Mouse (Mus musculus): ENCODE measurements around the gene Sox6.

The Sox6 gene

GRCm38 (mm10) chr7:115888561-115888960 lies 150.0 kb downstream of the Sox6 start:
- no peak for DNase-seq

- no peak for DNase-seq
Measured at GRCm38 (mm10) chr7:115888120-115888519, 150.5 kb downstream of the Sox6 start.

GRCm38 (mm10) chr7:115872903-115873302 lies 165.7 kb downstream of the Sox6 start:
- DNase-seq = no peak

- DNase-seq = no peak
Measured at GRCm38 (mm10) chr7:115868504-115868903, 170.1 kb downstream of the Sox6 start.

GRCm38 (mm10) chr7:115867518-115868270 lies 170.9 kb downstream of the Sox6 start:
- peak in 1 of 2 experiments; percentile 4 for DNase-seq

- DNase-seq = no peak
Measured at GRCm38 (mm10) chr7:115866698-115867500, 171.7 kb downstream of the Sox6 start.

- no peak for DNase-seq
Measured at GRCm38 (mm10) chr7:115865979-115866697, 172.5 kb downstream of the Sox6 start.

- peak in 1 of 2 experiments; percentile 14 for DNase-seq
Measured at GRCm38 (mm10) chr7:115865231-115865630, 173.4 kb downstream of the Sox6 start.

GRCm38 (mm10) chr7:115864411-115864810 lies 174.2 kb downstream of the Sox6 start:
- DNase-seq = no peak

GRCm38 (mm10) chr7:115859691-115860401 lies 178.8 kb downstream of the Sox6 start:
- DNase-seq = no peak

- no peak for DNase-seq
Measured at GRCm38 (mm10) chr7:115851131-115851530, 187.5 kb downstream of the Sox6 start.

- no peak for DNase-seq
Measured at GRCm38 (mm10) chr7:115845791-115846366, 192.7 kb downstream of the Sox6 start.

GRCm38 (mm10) chr7:115844910-115845309 lies 193.7 kb downstream of the Sox6 start:
- DNase-seq = no peak

- no peak for DNase-seq
Measured at GRCm38 (mm10) chr7:115844431-115844830, 194.2 kb downstream of the Sox6 start.

GRCm38 (mm10) chr7:115842251-115842650 lies 196.3 kb downstream of the Sox6 start:
- DNase-seq = no peak

- DNase-seq = no peak
Measured at GRCm38 (mm10) chr7:115840613-115841012, 198.0 kb downstream of the Sox6 start.

- no peak for DNase-seq
Measured at GRCm38 (mm10) chr7:115835005-115835404, 203.6 kb downstream of the Sox6 start.

- no peak for DNase-seq
Measured at GRCm38 (mm10) chr7:115833701-115834100, 204.9 kb downstream of the Sox6 start.

GRCm38 (mm10) chr7:115830938-115831873 lies 207.4 kb downstream of the Sox6 start:
- peak; percentile 19 to 25 for DNase-seq

- no peak for DNase-seq
Measured at GRCm38 (mm10) chr7:115830366-115830765, 208.2 kb downstream of the Sox6 start.

GRCm38 (mm10) chr7:115829756-115830155 lies 208.8 kb downstream of the Sox6 start:
- no peak for DNase-seq
